Mouse (Mus musculus) hindbrain, embryonic 15.5 days (tissue): ENCODE measurements around the gene Enkd1. TPM values are rescaled to one million over a fixed set of nuclear protein-coding genes. Genes with fewer than 3 reads are reported as not detected.

Experiments used
- ATAC-seq: fragments of 200-750 bp; cut with Nextera tagmentation; 2 replicates; pipeline ENCODE4 v1.8.0; 2017; ENCODE audit warnings: low read depth, moderate number of reproducible peaks, moderate TSS enrichment; ENCODE audit not compliant: low FRiP score
- H3K27ac ChIP-seq: fragments of 300-500 bp; sonication (generic); replicated peaks from 2 replicates; pipeline ENCODE4 v1.5.1; 2015; ENCODE audit warnings: mild to moderate bottlenecking, inconsistent platforms
- H3K27me3 ChIP-seq: fragments of 300-500 bp; sonication (generic); 2 replicates; pipeline ENCODE4 v1.6.1; 2015; ENCODE audit warnings: control low read depth, inconsistent platforms
- H3K36me3 ChIP-seq: fragments of 300-500 bp; sonication (generic); 2 replicates; pipeline ENCODE4 v1.6.1; 2015; ENCODE audit warnings: control low read depth, inconsistent platforms
- H3K4me1 ChIP-seq: fragments of 300-500 bp; sonication (generic); replicated peaks from 2 replicates; pipeline ENCODE4 v1.6.1; 2015; ENCODE audit warnings: control low read depth, inconsistent platforms
- H3K4me2 ChIP-seq: fragments of 300-500 bp; sonication (generic); 2 replicates; pipeline ENCODE4 v1.6.1; 2015; ENCODE audit warnings: moderate library complexity, mild to moderate bottlenecking, inconsistent platforms
- H3K4me3 ChIP-seq: fragments of 300-500 bp; sonication (generic); 2 replicates; pipeline ENCODE4 v1.5.1; 2015; ENCODE audit warnings: mild to moderate bottlenecking, inconsistent platforms
- H3K9ac ChIP-seq: fragments of 300-500 bp; sonication (generic); 2 replicates; pipeline ENCODE4 v1.6.1; 2015; ENCODE audit warnings: inconsistent platforms
- H3K9me3 ChIP-seq: fragments of 300-500 bp; sonication (generic); 2 replicates; pipeline ENCODE4 v1.6.1; 2016; ENCODE audit warnings: control low read depth, inconsistent platforms
- WGBS: fragments of 180-500 bp; shearing (Covaris S2); methylation state at CpG from one replicate; pipeline ENCODE4 v1.1.7; 2015; 5-methylcytosine and 5-hydroxymethylcytosine counted together
- polyA plus RNA-seq: library from polyadenylated mRNA; unstranded; fragments of >200 nt; fragmentation: Nextera tagmentation; extraction: Ambion mirVana; gene quantifications from 2 replicates; pipeline ENCODE4 v1.2.1, GENCODE M21; 2015

Gene Enkd1
- polyA plus RNA-seq, 1 experiment from 2014 or later: 15.7 TPM

- H3K9me3 ChIP-seq: no peaks in the 10 kb centered on the region
- peak within 1 kb of the TSS; percentile 93 for H3K4me2 ChIP-seq
- peak within 1 kb of the TSS; percentile 56 for H3K4me3 ChIP-seq
- ATAC-seq: peak; percentile 76
- peaks cover 37% of the 10 kb centered on the region for H3K36me3 ChIP-seq
- no peaks in the 10 kb centered on the region for H3K27me3 ChIP-seq
- H3K27ac ChIP-seq: peak within 1 kb of the TSS; percentile 91
- H3K4me1 ChIP-seq: peaks cover 32% of the 10 kb centered on the region
- peak within 1 kb of the TSS; percentile 70 for H3K9ac ChIP-seq
- WGBS: under 1% methylated on average over 60 of the region's 60 CpGs
Measured at GRCm38 (mm10) chr8:105700966-105701824, 6.8 kb downstream of the Enkd1 start, which contains the start of the genes Acd and Pard6a. Gene Acd (minus strand): TSS chr8:105701102. Gene Pard6a (plus strand): TSS chr8:105701148.

GRCm38 (mm10) chr8:105700566-105700965, 7.4 kb downstream of the Enkd1 start:
- H3K4me3 ChIP-seq: peak overlapping the region; percentile 56
- H3K36me3 ChIP-seq: peaks cover 43% of the 10 kb centered on the region
- peak overlapping the region; percentile 91; the same call in 1 of the 2 replicates for H3K27ac ChIP-seq
- ATAC-seq: peak; percentile 54
- under 1% methylated on average over 21 of the region's 21 CpGs for WGBS
- H3K9ac ChIP-seq: peak overlapping the region; percentile 70
- H3K9me3 ChIP-seq: no peaks in the 10 kb centered on the region
- peaks cover 35% of the 10 kb centered on the region for H3K4me1 ChIP-seq
- H3K27me3 ChIP-seq: no peaks in the 10 kb centered on the region
- H3K4me2 ChIP-seq: peak overlapping the region; percentile 93

GRCm38 (mm10) chr8:105699488-105700215, 8.4 kb downstream of the Enkd1 start:
- ATAC-seq: no peak
- 90% methylated on average over 11 of the region's 11 CpGs for WGBS
- Histone ChIP-seq H3K4me2 (peak overlapping the region; percentile 93), H3K4me3 (peak overlapping the region; percentile 56), H3K27ac (no peak overlapping the region), H3K36me3 (peaks cover 46% of the 10 kb centered on the region), H3K9ac (peak overlapping the region; percentile 70; the same call in 1 of the 2 replicates), H3K4me1 (peaks cover 44% of the 10 kb centered on the region), H3K9me3 (no peaks in the 10 kb centered on the region), H3K27me3 (no peaks in the 10 kb centered on the region)

GRCm38 (mm10) chr8:105698734-105699133, 9.3 kb downstream of the Enkd1 start:
- no peak overlapping the region for H3K4me2 ChIP-seq
- ATAC-seq: no peak
- H3K27me3 ChIP-seq: no peaks in the 10 kb centered on the region
- no peak overlapping the region for H3K4me3 ChIP-seq
- H3K9me3 ChIP-seq: no peaks in the 10 kb centered on the region
- no peak overlapping the region for H3K27ac ChIP-seq
- no peak overlapping the region for H3K9ac ChIP-seq
- H3K4me1 ChIP-seq: peaks cover 51% of the 10 kb centered on the region
- 92% methylated on average over 5 of the region's 5 CpGs for WGBS
- H3K36me3 ChIP-seq: peaks cover 41% of the 10 kb centered on the region

GRCm38 (mm10) chr8:105697196-105697780, 10.7 kb downstream of the Enkd1 start:
- Histone ChIP-seq H3K9ac (no peak overlapping the region), H3K9me3 (no peaks in the 10 kb centered on the region), H3K4me3 (no peak overlapping the region), H3K36me3 (peaks cover 35% of the 10 kb centered on the region), H3K4me1 (peaks cover 43% of the 10 kb centered on the region), H3K27ac (no peak overlapping the region), H3K27me3 (no peaks in the 10 kb centered on the region), H3K4me2 (no peak overlapping the region)
- WGBS: 94% methylated on average over 17 of the region's 17 CpGs
- ATAC-seq: no peak

- no peak for ATAC-seq
- 81% methylated on average over 30 of the region's 30 CpGs for WGBS
- H3K4me2 ChIP-seq: peak overlapping the region; percentile 89
- H3K27ac ChIP-seq: peak overlapping the region; percentile 93
- H3K36me3 ChIP-seq: peaks cover 35% of the 10 kb centered on the region
- no peaks in the 10 kb centered on the region for H3K27me3 ChIP-seq
- H3K9ac ChIP-seq: peak overlapping the region; percentile 91
- peak overlapping the region; percentile 89 for H3K4me3 ChIP-seq
- H3K9me3 ChIP-seq: no peaks in the 10 kb centered on the region
- H3K4me1 ChIP-seq: peaks cover 34% of the 10 kb centered on the region
Measured at GRCm38 (mm10) chr8:105695080-105695780, 12.8 kb downstream of the Enkd1 start.

GRCm38 (mm10) chr8:105694051-105694799, 13.8 kb downstream of the Enkd1 start:
- Histone ChIP-seq H3K27ac (peak overlapping the region; percentile 93), H3K36me3 (peaks cover 35% of the 10 kb centered on the region), H3K4me3 (peak overlapping the region; percentile 89), H3K4me1 (peaks cover 24% of the 10 kb centered on the region), H3K4me2 (peak overlapping the region; percentile 89), H3K9me3 (no peaks in the 10 kb centered on the region), H3K27me3 (no peaks in the 10 kb centered on the region), H3K9ac (peak overlapping the region; percentile 91)
- peak; percentile 50 for ATAC-seq
- WGBS: 3% methylated on average over 39 of the region's 40 CpGs

- Histone ChIP-seq H3K27me3 (no peaks in the 10 kb centered on the region), H3K4me1 (peaks cover 23% of the 10 kb centered on the region), H3K27ac (peak overlapping the region; percentile 93), H3K36me3 (peaks cover 32% of the 10 kb centered on the region), H3K9ac (peak overlapping the region; percentile 91), H3K4me3 (peak overlapping the region; percentile 89), H3K4me2 (peak overlapping the region; percentile 89), H3K9me3 (no peaks in the 10 kb centered on the region)
- ATAC-seq: peak; percentile 72
- WGBS: 2% methylated on average over 24 of the region's 30 CpGs
Measured at GRCm38 (mm10) chr8:105693648-105694047, 14.4 kb downstream of the Enkd1 start.

GRCm38 (mm10) chr8:105692449-105693182, 15.4 kb downstream of the Enkd1 start:
- Histone ChIP-seq H3K9me3 (no peaks in the 10 kb centered on the region), H3K4me2 (no peak overlapping the region), H3K9ac (no peak overlapping the region), H3K36me3 (peaks cover 22% of the 10 kb centered on the region), H3K4me3 (no peak overlapping the region), H3K4me1 (peaks cover 23% of the 10 kb centered on the region), H3K27me3 (no peaks in the 10 kb centered on the region), H3K27ac (0 out of 2 replicates have a peak overlapping the region, but pooled peaks have one; percentile 93)
- WGBS: 95% methylated on average over 11 of the region's 11 CpGs
- no peak for ATAC-seq

GRCm38 (mm10) chr8:105690978-105691377, 17.0 kb downstream of the Enkd1 start:
- no peak for ATAC-seq
- H3K9me3 ChIP-seq: no peaks in the 10 kb centered on the region
- H3K4me3 ChIP-seq: no peak overlapping the region
- no peak overlapping the region for H3K4me2 ChIP-seq
- peaks cover 6% of the 10 kb centered on the region for H3K36me3 ChIP-seq
- H3K27ac ChIP-seq: no peak overlapping the region
- no peaks in the 10 kb centered on the region for H3K27me3 ChIP-seq
- H3K4me1 ChIP-seq: peaks cover 24% of the 10 kb centered on the region
- WGBS: 87% methylated on average over 14 of the region's 14 CpGs
- H3K9ac ChIP-seq: no peak overlapping the region
